Comparison of ENCODE assay signal across 8 mouse cellular contexts in the genomic region with DNA sequence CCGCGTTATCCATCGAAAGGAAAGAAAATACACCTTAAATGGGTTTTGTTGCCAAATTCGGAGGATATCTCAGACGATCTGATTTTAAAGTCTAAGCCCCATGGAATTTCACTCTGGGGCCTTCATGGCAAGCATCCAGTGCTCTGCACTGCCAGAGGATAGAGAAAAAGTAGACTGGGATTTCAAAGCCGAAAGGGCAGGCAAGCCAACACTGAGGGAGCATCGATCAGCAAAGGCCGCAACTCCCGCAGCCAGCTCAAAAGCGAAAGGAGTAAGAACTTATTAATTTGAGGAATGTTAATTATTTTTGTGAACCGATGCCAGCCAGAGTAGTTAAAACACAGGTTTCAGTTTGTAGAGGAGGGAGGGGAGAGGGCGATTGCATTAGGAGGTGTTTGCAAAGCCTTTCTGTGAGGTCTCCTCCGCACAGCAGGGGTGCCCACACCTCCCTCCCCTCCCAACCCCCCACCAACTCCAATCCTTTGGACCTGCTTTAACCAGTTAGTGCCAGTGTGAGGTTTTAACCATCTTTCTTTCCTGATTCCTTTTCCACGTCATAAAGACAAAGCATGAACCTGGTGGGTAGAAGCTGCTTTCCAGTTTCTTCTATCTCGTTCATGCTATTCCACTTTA. TPM values are rescaled to one million over a fixed set of nuclear protein-coding genes. Genes with fewer than 3 reads are reported as not detected.
DNase-seq lines count a peak whose midpoint lies in the region; ATAC-seq and TF ChIP-seq lines count a peak whose summit lies in the region.

No protein-coding gene starts in this region.

- 0 out of 2 replicates have a peak overlapping the region, but pooled peaks have one; percentile 15 for H3K27ac ChIP-seq in limb, embryonic 13.5 days
- no peak overlapping the region for H3K27ac ChIP-seq in thymus, adult 2 months (ENCODE audit: control insufficient read depth, insufficient read depth, low read length)

- peak; percentile 84 for DNase-seq in heart, adult 11 months
- no peak for DNase-seq in heart, postnatal 10 days
- DNase-seq in ES-CJ7 (ENCODE audit: low read depth, low spot score): peak; percentile 66
- peak; percentile 23 for DNase-seq in gastrocnemius, postnatal 10 days
- no peak for DNase-seq in frontal cortex, postnatal 36 days (ENCODE audit: low spot score in 2 of 2)
- no peak for DNase-seq in thymus, adult 2 months
- no peak for DNase-seq in adrenal gland, postnatal 14 days

- intact Hi-C loops in heart, postnatal 10 days (cut with DNase I): no loop called here

- TF ChIP-seq CTCF in thymus, adult 2 months (IDR thresholded peaks at IDR 0.05; ENCODE audit: borderline replicate concordance, control insufficient read depth, extremely low read depth, insufficient read depth, low read length, poor library complexity): no peak

- peak overlapping the region; percentile 3; the same call in 1 of the 2 replicates for H3K4me3 ChIP-seq in limb, embryonic 13.5 days
- no peak overlapping the region for H3K4me3 ChIP-seq in thymus, adult 2 months (ENCODE audit: control insufficient read depth, insufficient read depth, low read length)

- no peaks in the 10 kb centered on the region for H3K27me3 ChIP-seq in limb, embryonic 13.5 days
- no peaks in the 10 kb centered on the region for H3K27me3 ChIP-seq in thymus, adult 2 months (ENCODE audit: control insufficient read depth, insufficient read depth, low read length)

- ATAC-seq in limb, embryonic 13.5 days (ENCODE audit: low FRiP score, low read depth): peak; percentile 51; the same call in 1 of the 2 replicates

- peak overlapping the region; percentile 53 for H3K4me2 ChIP-seq in limb, embryonic 13.5 days (replicated peaks)

- no peaks in the 10 kb centered on the region for H3K36me3 ChIP-seq in limb, embryonic 13.5 days
- H3K36me3 ChIP-seq in thymus, adult 2 months (ENCODE audit: control insufficient read depth, insufficient read depth, low read length): no peaks in the 10 kb centered on the region

- 22% methylated on average over 15 of the region's 15 CpGs for WGBS in limb, embryonic 13.5 days
- WGBS in thymus, adult 2 months: 76% methylated on average over 15 of the region's 15 CpGs

- peak overlapping the region; percentile 21; the same call in 1 of the 2 replicates for H3K9ac ChIP-seq in limb, embryonic 13.5 days

- no peaks in the 10 kb centered on the region for H3K9me3 ChIP-seq in limb, embryonic 13.5 days

- no peak for TF ChIP-seq POLR2A in thymus, adult 2 months (IDR thresholded peaks at IDR 0.05; ENCODE audit: control insufficient read depth, extremely low read depth, insufficient read depth, low read length, poor library complexity)

- H3K4me1 ChIP-seq in limb, embryonic 13.5 days: peaks cover 50% of the 10 kb centered on the region
- H3K4me1 ChIP-seq in thymus, adult 2 months (replicated peaks; ENCODE audit: control insufficient read depth, insufficient read depth, low read length): no peaks in the 10 kb centered on the region

RNA-seq across cellular contexts. Expression of a gene that starts 17.0 kb away (rescaled TPM):
- 1 to 10 TPM; 3.0 TPM for total RNA-seq in heart, postnatal 10 days (2021)
- 10 to 100 TPM in 1 of 2 experiments, 1 to 10 TPM in 1; 8.3 to 11.2 TPM for total RNA-seq in gastrocnemius, postnatal 10 days (2021)
- polyA plus RNA-seq in limb, embryonic 13.5 days (2015; fragmentation: Nextera tagmentation; extraction: Ambion mirVana): 61.5 and 64.9 TPM in 2 replicates
- 2.2 and 2.3 TPM in 2 replicates for polyA plus RNA-seq in thymus, adult 2 months (2012; rRNA removed)
- 5.4 and 7.4 TPM in 2 replicates for total RNA-seq in adrenal gland, postnatal 14 days (2021)

Comparison
In these comparisons a context has a peak if more than half of its experiments do, and no peak if none do; other contexts are left out.
1. DNase-seq: peak in heart, adult 11 months (single experiment), ES-CJ7 (single experiment) and gastrocnemius, postnatal 10 days (single experiment); none in heart, postnatal 10 days (0 of 2), frontal cortex, postnatal 36 days (0 of 2), thymus, adult 2 months (single experiment) and adrenal gland, postnatal 14 days (single experiment).